Mouse (Mus musculus) hindbrain, embryonic 15.5 days (tissue): ENCODE measurements at regions not wholly inside any gene's neighbourhood (a gene's known extent, or its start where the extent isn't known, plus 50 kb on each side); places are given as distances from the start of the nearest gene placed in this dataset.

ENCODE experiments used
- ATAC-seq: fragments of 200-750 bp; cut with Nextera tagmentation; 2 replicates; pipeline ENCODE4 v1.8.0; 2017; ENCODE audit warnings: low read depth, moderate number of reproducible peaks, moderate TSS enrichment; ENCODE audit not compliant: low FRiP score
- H3K27ac ChIP-seq: fragments of 300-500 bp; sonication (generic); replicated peaks from 2 replicates; pipeline ENCODE4 v1.5.1; 2015; ENCODE audit warnings: mild to moderate bottlenecking, inconsistent platforms
- H3K27me3 ChIP-seq: fragments of 300-500 bp; sonication (generic); 2 replicates; pipeline ENCODE4 v1.6.1; 2015; ENCODE audit warnings: control low read depth, inconsistent platforms
- H3K36me3 ChIP-seq: fragments of 300-500 bp; sonication (generic); 2 replicates; pipeline ENCODE4 v1.6.1; 2015; ENCODE audit warnings: control low read depth, inconsistent platforms
- H3K4me1 ChIP-seq: fragments of 300-500 bp; sonication (generic); replicated peaks from 2 replicates; pipeline ENCODE4 v1.6.1; 2015; ENCODE audit warnings: control low read depth, inconsistent platforms
- H3K4me2 ChIP-seq: fragments of 300-500 bp; sonication (generic); 2 replicates; pipeline ENCODE4 v1.6.1; 2015; ENCODE audit warnings: moderate library complexity, mild to moderate bottlenecking, inconsistent platforms
- H3K4me3 ChIP-seq: fragments of 300-500 bp; sonication (generic); 2 replicates; pipeline ENCODE4 v1.5.1; 2015; ENCODE audit warnings: mild to moderate bottlenecking, inconsistent platforms
- H3K9ac ChIP-seq: fragments of 300-500 bp; sonication (generic); 2 replicates; pipeline ENCODE4 v1.6.1; 2015; ENCODE audit warnings: inconsistent platforms
- H3K9me3 ChIP-seq: fragments of 300-500 bp; sonication (generic); 2 replicates; pipeline ENCODE4 v1.6.1; 2016; ENCODE audit warnings: control low read depth, inconsistent platforms
- WGBS: fragments of 180-500 bp; shearing (Covaris S2); methylation state at CpG from one replicate; pipeline ENCODE4 v1.1.7; 2015; 5-methylcytosine and 5-hydroxymethylcytosine counted together

DNA sequence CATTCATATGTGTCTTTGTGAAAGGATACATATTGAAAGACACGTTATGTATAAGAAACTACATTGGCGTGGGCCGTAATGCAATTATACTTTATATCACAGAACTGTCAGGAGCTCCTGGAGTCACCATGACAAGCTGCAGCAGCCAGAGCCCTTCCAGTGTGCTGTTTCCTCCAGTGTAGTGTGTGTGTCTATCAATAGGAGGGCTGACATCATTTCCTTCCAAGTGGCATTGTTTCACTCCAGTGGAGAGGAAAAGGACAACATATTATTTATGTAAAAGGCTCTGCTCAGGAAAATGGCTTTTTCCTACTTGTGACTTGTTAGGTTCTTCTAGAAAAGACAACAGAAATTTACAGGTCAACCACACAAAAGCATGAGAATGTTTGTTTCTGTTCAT is 172.5 kb downstream of the Ankrd50 start:
- Histone ChIP-seq H3K27ac (peak overlapping the region; percentile 34; the same call in 1 of the 2 replicates), H3K27me3 (no peaks in the 10 kb centered on the region), H3K4me2 (no peak overlapping the region), H3K4me1 (no peaks in the 10 kb centered on the region), H3K36me3 (no peaks in the 10 kb centered on the region), H3K9me3 (no peaks in the 10 kb centered on the region), H3K9ac (no peak overlapping the region), H3K4me3 (no peak overlapping the region)
- WGBS = 65% methylated on average over 3 of the region's 3 CpGs
- no peak for ATAC-seq

DNA sequence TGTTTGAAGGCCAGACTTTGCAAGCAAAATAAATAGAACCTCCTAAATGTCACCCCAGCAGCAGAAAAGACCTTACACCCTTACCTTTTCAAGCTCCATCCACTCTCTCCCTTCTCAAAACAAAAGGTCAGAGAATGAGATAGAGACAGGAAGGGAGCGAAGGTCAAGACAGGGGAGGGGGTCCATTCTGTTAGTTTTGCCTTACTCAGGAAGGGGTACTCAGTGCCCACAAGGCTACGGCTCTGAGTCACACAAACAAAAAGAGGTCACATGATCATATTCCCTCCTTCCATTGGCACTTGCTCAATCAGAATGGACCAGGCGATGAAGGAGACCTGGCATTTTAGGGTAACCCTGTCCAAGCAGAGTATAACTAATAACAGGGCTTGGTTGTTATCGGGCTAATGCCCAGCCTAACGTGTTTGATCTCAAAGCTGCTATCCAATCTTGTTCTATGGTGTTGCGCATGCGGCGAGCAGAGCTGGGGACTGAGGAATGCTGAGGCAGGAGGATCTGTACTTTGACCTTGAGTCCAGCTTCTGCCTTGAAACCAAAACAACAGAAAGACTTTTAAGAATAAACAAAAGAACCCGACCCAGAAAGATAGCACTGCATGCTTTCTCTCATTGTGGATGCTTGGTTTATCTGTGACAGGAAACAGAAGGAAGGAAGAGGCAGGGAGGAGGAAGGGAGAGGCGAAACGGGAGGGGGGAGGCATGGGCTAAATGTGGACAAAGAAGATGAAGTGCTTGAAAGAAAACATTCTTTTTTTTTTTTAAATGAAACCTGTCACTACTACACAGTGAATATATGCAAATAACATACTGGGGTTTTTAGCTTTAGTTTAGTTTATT is 184.5 kb downstream of the Ankrd50 start:
- peak; percentile 62; the same call in 1 of the 2 replicates for ATAC-seq
- Histone ChIP-seq H3K27ac (peak overlapping the region; percentile 56), H3K9ac (no peak overlapping the region), H3K27me3 (no peaks in the 10 kb centered on the region), H3K4me3 (no peak overlapping the region), H3K9me3 (no peaks in the 10 kb centered on the region), H3K4me2 (no peak overlapping the region), H3K36me3 (no peaks in the 10 kb centered on the region), H3K4me1 (peaks cover 12% of the 10 kb centered on the region)
- 67% methylated on average over 11 of the region's 11 CpGs for WGBS

DNA sequence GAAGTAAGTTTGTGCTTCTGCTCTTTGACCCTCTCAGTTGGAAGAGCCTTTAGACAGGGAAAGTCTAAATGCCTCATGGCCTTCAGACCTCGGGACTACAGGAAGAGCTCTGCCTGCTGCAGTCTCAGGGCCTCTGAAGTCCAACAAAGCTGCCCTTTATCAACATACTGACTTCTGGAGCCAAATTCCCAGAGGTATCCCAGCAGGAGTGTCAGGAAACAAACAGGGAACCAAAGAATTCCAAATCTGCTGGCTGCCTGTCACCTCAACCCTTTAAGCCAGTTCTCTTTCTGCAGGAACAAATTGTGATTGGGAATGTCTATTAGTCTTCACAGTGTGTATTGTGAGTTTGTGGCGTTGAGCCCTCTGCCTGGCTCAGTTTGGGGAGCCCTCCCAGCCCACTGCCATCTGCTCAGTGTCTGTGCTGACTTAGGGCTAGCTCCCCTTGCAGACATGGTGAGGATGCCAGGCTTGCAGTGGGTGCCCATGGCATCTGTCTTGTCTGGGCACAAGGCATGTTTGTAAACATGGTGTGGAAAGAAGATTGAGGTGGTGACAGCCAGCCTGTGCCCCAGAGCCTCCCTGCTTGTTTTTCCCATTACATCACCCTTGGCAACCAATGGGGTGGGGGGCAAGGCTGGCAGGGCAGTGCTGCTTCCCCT is 185.3 kb downstream of the Ankrd50 start:
- H3K27me3 ChIP-seq = no peaks in the 10 kb centered on the region
- H3K4me1 ChIP-seq = peaks cover 12% of the 10 kb centered on the region
- 20% methylated on average over 2 of the region's 2 CpGs for WGBS
- H3K4me3 ChIP-seq = no peak overlapping the region
- ATAC-seq = peak; percentile 95
- no peaks in the 10 kb centered on the region for H3K9me3 ChIP-seq
- peak overlapping the region; percentile 56 for H3K27ac ChIP-seq
- no peak overlapping the region for H3K9ac ChIP-seq
- no peak overlapping the region for H3K4me2 ChIP-seq
- no peaks in the 10 kb centered on the region for H3K36me3 ChIP-seq

DNA sequence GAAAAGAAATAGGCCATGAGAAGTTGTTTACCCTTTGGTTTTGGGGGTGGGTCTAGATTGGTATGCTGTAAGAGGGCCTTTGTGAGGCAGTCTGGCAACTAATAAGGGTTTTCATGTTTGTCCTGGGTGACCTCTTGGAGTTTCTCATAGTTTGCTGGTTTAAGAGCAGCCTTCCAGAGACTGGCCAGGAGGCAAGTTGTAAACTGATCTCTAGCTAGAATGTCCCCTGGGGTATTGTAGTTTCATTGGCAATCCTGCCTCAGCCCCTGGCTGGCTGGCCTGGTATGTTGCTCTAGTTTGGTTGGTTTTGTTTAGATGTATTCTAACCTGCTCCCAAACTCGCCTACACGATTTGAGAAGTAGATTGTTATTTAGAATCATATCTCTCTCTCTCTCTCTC is 187.1 kb downstream of the Ankrd50 start:
- Histone ChIP-seq H3K4me3 (no peak overlapping the region), H3K27ac (no peak overlapping the region), H3K4me1 (peaks cover 12% of the 10 kb centered on the region), H3K9me3 (no peaks in the 10 kb centered on the region), H3K27me3 (no peaks in the 10 kb centered on the region), H3K4me2 (no peak overlapping the region), H3K9ac (no peak overlapping the region), H3K36me3 (no peaks in the 10 kb centered on the region)
- ATAC-seq = no peak
- 90% methylated on average over 2 of the region's 2 CpGs for WGBS

DNA sequence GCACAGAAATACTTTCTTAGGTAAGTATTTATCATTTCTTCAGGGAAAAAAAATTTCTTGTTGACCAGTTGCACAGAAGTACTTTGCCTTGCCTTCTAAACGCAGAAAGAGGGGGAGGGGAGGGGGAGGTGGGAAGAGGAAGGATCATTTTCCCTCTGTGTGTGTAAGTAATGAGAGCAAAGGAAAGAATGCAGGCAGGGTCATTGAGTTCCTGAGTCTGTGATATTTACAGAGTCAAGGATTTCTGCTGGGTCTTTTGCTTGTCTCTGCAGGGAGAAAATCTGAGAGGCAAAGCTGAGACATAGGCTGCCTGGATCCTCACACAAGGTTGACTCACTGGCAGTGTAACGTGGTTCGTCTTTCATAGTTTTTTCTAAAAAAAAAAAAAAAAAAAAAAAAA is 195.6 kb downstream of the Ankrd50 start:
- Histone ChIP-seq H3K4me2 (no peak overlapping the region), H3K9ac (no peak overlapping the region), H3K27ac (no peak overlapping the region), H3K4me3 (no peak overlapping the region), H3K27me3 (no peaks in the 10 kb centered on the region), H3K36me3 (no peaks in the 10 kb centered on the region), H3K9me3 (no peaks in the 10 kb centered on the region), H3K4me1 (no peaks in the 10 kb centered on the region)
- 49% methylated on average over 3 of the region's 3 CpGs for WGBS
- ATAC-seq = no peak

DNA sequence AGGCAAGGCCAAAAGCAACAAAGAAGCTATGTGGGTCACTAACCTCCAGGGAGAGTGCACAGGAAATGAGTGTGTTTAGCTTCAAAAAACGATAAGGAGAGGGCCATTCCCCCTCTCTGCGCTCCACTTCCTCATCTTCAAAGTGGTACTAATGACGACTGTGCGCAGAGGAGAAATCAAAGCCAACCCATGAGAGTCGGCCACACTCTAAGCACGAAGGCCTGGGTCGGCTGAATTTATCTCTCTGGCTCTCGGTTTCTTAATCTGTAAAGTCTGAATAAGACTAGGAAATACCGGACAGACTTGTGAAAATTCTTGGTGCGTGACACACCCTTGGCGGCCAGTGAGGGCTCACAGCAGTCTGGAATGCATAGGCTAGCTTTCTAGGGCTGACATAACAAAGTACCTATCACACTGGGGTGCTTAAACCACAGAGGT is 200.9 kb downstream of the Ankrd50 start:
- Histone ChIP-seq H3K9me3 (no peaks in the 10 kb centered on the region), H3K36me3 (no peaks in the 10 kb centered on the region), H3K4me2 (no peak overlapping the region), H3K27me3 (no peaks in the 10 kb centered on the region), H3K4me3 (no peak overlapping the region), H3K27ac (no peak overlapping the region), H3K4me1 (no peaks in the 10 kb centered on the region), H3K9ac (no peak overlapping the region)
- WGBS = 83% methylated on average over 11 of the region's 11 CpGs
- no peak for ATAC-seq

DNA sequence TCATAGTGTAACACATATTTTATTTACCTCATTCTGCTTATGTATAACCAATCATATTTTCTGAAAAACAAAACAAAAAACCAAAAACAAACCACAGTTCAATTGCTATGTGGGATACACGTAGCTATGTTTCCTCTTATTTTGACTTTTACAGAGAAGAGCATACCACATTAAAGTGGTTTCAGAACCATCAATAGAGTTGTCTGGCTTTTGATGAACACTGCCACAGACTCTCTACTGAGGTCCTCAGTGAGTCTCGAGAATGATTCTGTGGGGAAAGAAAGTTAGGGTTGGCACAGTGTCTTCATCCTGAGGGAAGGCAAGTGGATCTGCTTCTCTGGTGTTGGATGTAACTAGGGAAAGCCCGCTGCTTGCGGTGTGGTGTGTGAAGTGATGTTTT is 201.8 kb downstream of the Ankrd50 start:
- Histone ChIP-seq H3K9ac (no peak overlapping the region), H3K27ac (no peak overlapping the region), H3K36me3 (no peaks in the 10 kb centered on the region), H3K9me3 (no peaks in the 10 kb centered on the region), H3K27me3 (no peaks in the 10 kb centered on the region), H3K4me3 (no peak overlapping the region), H3K4me2 (no peak overlapping the region), H3K4me1 (no peaks in the 10 kb centered on the region)
- no peak for ATAC-seq
- 94% methylated on average over 4 of the region's 4 CpGs for WGBS

DNA sequence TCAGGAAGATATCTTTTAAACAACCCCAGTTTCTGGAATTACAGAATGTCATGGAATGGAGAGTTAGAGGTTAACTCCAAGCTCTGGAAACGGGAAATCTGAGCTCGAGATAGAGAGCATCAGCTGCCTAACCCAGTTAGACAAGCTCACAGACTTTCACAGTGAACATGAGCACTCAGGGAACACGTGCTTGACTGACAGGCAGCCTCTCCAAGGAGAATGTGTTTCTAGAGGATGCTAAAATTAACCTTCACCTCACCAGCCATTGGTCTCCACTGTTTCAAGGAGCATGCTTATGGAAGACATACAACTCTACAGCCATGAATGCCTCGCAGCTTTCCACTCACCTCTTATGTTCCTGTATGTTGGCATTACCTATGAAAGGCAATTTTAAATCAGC is 203.0 kb downstream of the Ankrd50 start:
- no peaks in the 10 kb centered on the region for H3K9me3 ChIP-seq
- ATAC-seq = no peak
- no peaks in the 10 kb centered on the region for H3K27me3 ChIP-seq
- H3K9ac ChIP-seq = no peak overlapping the region
- H3K4me3 ChIP-seq = no peak overlapping the region
- no peak overlapping the region for H3K4me2 ChIP-seq
- H3K27ac ChIP-seq = no peak overlapping the region
- WGBS = 80% methylated on average over 4 of the region's 4 CpGs
- no peaks in the 10 kb centered on the region for H3K36me3 ChIP-seq
- H3K4me1 ChIP-seq = no peaks in the 10 kb centered on the region

DNA sequence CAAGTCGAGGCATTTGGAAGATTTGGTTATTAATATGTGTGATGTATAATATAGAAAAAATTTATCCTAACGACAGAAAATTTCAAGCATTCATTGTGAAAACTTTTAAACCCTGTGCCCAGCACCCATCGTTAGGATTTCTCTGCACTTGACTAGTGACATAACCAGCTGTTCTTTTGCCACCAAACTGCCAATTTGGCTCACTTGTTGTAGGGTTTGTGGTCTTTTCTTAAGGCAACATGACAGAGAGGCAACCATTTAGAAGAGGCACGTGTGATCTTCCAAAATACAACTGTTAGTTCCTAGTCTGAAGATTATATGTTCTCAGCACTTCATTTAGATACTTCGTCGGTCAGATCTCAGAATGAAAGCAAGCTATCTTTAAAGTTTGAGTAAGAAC is 203.8 kb downstream of the Ankrd50 start:
- no peaks in the 10 kb centered on the region for H3K9me3 ChIP-seq
- ATAC-seq = no peak
- no peak overlapping the region for H3K4me3 ChIP-seq
- no peaks in the 10 kb centered on the region for H3K36me3 ChIP-seq
- no peaks in the 10 kb centered on the region for H3K27me3 ChIP-seq
- 87% methylated on average over 6 of the region's 6 CpGs for WGBS
- H3K4me2 ChIP-seq = no peak overlapping the region
- no peaks in the 10 kb centered on the region for H3K4me1 ChIP-seq
- no peak overlapping the region for H3K27ac ChIP-seq
- no peak overlapping the region for H3K9ac ChIP-seq

DNA sequence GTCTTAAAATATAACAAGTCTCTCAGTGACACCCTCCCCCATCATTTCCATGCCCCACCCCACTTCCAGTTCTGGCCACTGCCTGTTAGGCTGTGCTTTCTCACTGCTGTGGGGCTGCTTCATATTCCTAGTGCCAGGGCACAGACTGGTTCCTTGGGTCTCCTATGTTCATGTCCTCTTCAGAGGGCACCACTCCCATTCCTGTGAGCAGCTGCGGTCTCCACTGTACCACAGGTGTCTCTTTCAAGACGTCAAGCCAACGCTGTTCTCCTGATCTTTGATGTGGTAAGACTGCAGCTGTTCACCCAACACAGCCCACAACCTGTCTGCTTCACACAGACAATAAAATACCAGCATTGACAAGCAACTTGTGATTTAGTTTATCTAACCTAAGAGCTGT is 204.5 kb downstream of the Ankrd50 start:
- Histone ChIP-seq H3K36me3 (no peaks in the 10 kb centered on the region), H3K4me1 (no peaks in the 10 kb centered on the region), H3K9ac (no peak overlapping the region), H3K27ac (no peak overlapping the region), H3K4me3 (no peak overlapping the region), H3K27me3 (no peaks in the 10 kb centered on the region), H3K4me2 (no peak overlapping the region), H3K9me3 (no peaks in the 10 kb centered on the region)
- ATAC-seq = no peak
- WGBS = 93% methylated on average over 3 of the region's 3 CpGs

DNA sequence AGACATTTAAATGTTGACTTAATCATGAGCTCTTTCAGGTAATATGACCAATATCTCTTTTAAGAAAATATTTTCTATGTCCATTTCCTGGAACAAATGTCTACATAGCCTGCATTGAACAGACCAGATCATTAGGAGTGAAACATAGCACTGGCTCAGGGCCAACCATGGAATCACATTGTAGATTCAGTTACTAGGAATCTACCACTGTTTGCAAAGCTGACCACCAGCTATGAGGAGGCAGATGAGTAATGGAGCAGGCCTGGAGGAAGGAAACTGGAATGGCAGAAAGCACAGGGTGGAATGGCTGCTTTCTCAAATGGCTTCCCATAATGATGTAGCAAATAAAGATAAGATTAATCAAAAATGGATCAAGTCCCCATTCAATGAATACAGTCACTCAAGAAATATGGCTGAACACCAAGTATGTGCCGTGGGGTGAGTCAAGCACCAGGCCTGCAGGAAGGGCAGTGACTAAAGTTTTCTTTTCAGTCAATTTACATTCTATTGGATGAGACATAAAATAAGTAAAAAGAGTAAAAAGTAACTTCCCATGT is 207.6 kb downstream of the Ankrd50 start:
- Histone ChIP-seq H3K36me3 (no peaks in the 10 kb centered on the region), H3K4me1 (no peaks in the 10 kb centered on the region), H3K4me2 (no peak overlapping the region), H3K27me3 (no peaks in the 10 kb centered on the region), H3K4me3 (no peak overlapping the region), H3K27ac (no peak overlapping the region), H3K9me3 (no peaks in the 10 kb centered on the region), H3K9ac (no peak overlapping the region)
- whole genome bisulfite sequencing = 95% methylated on average over 1 of the region's 1 CpGs
- no peak for ATAC-seq

DNA sequence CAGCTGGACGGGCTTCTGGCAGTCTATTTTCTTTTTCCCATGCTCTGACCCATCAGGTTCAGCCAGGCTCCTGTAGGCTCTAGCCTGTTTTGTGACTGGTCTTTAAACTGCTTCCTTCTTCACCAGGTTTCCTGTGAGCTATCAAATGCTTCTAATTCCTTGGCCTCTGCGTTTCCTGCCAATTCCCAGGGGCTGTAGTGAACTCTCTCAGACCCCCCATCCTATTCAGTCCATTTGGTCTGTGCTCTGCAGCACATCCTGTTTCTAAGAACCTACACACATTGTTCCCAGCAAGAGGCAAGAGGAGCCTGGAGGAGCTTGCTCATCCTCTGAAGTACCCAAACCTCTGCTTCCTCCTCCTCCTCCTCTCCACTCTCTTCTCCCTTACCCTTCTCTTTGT is 209.3 kb downstream of the Ankrd50 start:
- no peak overlapping the region for H3K27ac ChIP-seq
- WGBS = 61% methylated on average over 2 of the region's 2 CpGs
- no peaks in the 10 kb centered on the region for H3K9me3 ChIP-seq
- no peak for ATAC-seq
- no peak overlapping the region for H3K4me2 ChIP-seq
- no peaks in the 10 kb centered on the region for H3K36me3 ChIP-seq
- H3K9ac ChIP-seq = no peak overlapping the region
- H3K27me3 ChIP-seq = no peaks in the 10 kb centered on the region
- no peak overlapping the region for H3K4me3 ChIP-seq
- no peaks in the 10 kb centered on the region for H3K4me1 ChIP-seq
